Mouse (Mus musculus): Measurements from ENCODE around the gene Trpc5. TPM values are rescaled to one million over a fixed set of nuclear protein-coding genes. Genes with fewer than 3 reads are reported as not detected.

Gene Trpc5
- total RNA-seq, 2 experiments from 2014 or later, result not detected

- DNase-seq, result no peak
Observed at GRCm38 (mm10) chrX:144335332-144336015, 352.5 kb downstream of the Trpc5 start.

Other genes with a start within 250 kb of the Trpc5 start
- gene Trpc5os, start 231.6 kb downstream of the Trpc5 start, total RNA-seq (2021), result not detected
- gene Rtl4, start 727 bp upstream of the Trpc5 start, total RNA-seq (2021), result not detected